Mouse (Mus musculus) cerebellum, adult 8-10 months (tissue): ENCODE data around the gene Srek1.
A peak's percentile ranks its signal among the peaks of the same experiment; 100 is the strongest.

Experiments
- DNase-seq: peaks from one replicate; pipeline ENCODE4 v3.0.0; 2022

Gene Srek1

GRCm38 (mm10) chr13:103711406-103712025 is 62.9 kb downstream of the Srek1 start:
- no peak for DNase-seq

GRCm38 (mm10) chr13:103710359-103710781 is 64.0 kb downstream of the Srek1 start:
- no peak for DNase-seq

- DNase-seq, result no peak
These were observed 68.9 kb downstream of the Srek1 start for GRCm38 (mm10) chr13:103705436-103705978.

GRCm38 (mm10) chr13:103703833-103704232 is 70.6 kb downstream of the Srek1 start:
- DNase-seq, result no peak

- DNase-seq, result peak; percentile 6
These were observed 71.0 kb downstream of the Srek1 start for GRCm38 (mm10) chr13:103703386-103703785.

- no peak for DNase-seq
These were observed 72.1 kb downstream of the Srek1 start for GRCm38 (mm10) chr13:103702266-103702665.

- no peak for DNase-seq
These were observed 73.7 kb downstream of the Srek1 start for GRCm38 (mm10) chr13:103700752-103701151.

- no peak for DNase-seq
These were observed 76.4 kb downstream of the Srek1 start for GRCm38 (mm10) chr13:103697993-103698392.

- no peak for DNase-seq
These were observed 78.2 kb downstream of the Srek1 start for GRCm38 (mm10) chr13:103696164-103696563.

- no peak for DNase-seq
These were observed 79.0 kb downstream of the Srek1 start for GRCm38 (mm10) chr13:103695456-103695855.
